Mouse (Mus musculus): ENCODE measurements around the gene Serpinb9g.
"Not testable (repeated sequence)": the region's sequence is repeated elsewhere in the genome, so short reads cannot be mapped to it uniquely, and the experiment has no call there.

Gene Serpinb9g

GRCm38 (mm10) chr13:33484490-33484889, at the start of gene Serpinb9g:
Serpinb9g (plus strand) TSS chr13:33484790.
- not testable (repeated sequence) for DNase-seq (ENCODE audit: low spot score in 2 of 2)

GRCm38 (mm10) chr13:33483872-33484271, 718 bp upstream of the Serpinb9g start:
- DNase-seq (ENCODE audit: low spot score in 2 of 2): not testable (repeated sequence)

GRCm38 (mm10) chr13:33524629-33525028, 40.0 kb downstream of the Serpinb9g start:
- no peak for DNase-seq (ENCODE audit: low spot score in 2 of 2)

- DNase-seq (ENCODE audit: low spot score in 2 of 2): no peak
These were observed 48.2 kb downstream of the Serpinb9g start for GRCm38 (mm10) chr13:33532814-33533213.

All from frontal cortex, postnatal 25 days (tissue).